Mouse (Mus musculus): ENCODE measurements around the gene Iqcb1. TPM values are rescaled to one million over a fixed set of nuclear protein-coding genes. Genes with fewer than 3 reads are reported as not detected.

Gene Iqcb1
- polyA plus RNA-seq, 1 experiment from 2014 or later: 58.8 TPM

DNA sequence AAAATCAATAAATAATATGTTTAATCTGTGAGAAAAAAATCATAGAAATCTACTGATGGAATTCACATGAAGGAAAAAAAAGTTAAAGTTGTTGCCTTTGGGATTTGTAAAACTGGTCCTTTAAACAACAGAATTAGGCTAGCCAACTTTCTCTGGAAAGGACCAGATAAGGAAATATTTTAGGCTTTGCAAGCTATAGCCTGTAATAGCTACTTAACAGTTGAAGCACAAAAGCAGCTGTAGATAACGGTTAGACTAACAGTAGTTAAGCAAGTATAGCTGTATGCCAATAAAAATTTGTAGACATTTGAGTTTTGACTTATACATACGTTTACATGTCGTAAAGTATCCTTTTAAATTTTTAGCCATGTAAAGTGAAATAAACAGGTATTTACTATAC, 35.4 kb downstream of the Iqcb1 start:
- Histone ChIP-seq H3K9me3 (ENCODE audit: control insufficient read depth, low read length) (no peaks in the 10 kb centered on the region), H3K4me2 (ENCODE audit: low read length) (no peak overlapping the region), H3K27ac (ENCODE audit: low read length) (no peak overlapping the region), H3K4me3 (replicated peaks; ENCODE audit: low read length) (no peak overlapping the region), H3K36me3 (ENCODE audit: control insufficient read depth, insufficient read depth) (peaks cover 10% of the 10 kb centered on the region), H3K4me1 (replicated peaks; ENCODE audit: control insufficient read depth, insufficient read depth, low read length) (no peaks in the 10 kb centered on the region), H3K27me3 (replicated peaks; ENCODE audit: control insufficient read depth, insufficient read depth, low read length) (no peaks in the 10 kb centered on the region), H3K9ac (replicated peaks; ENCODE audit: low read depth, low read length) (no peak overlapping the region)
- no peak for ATAC-seq
- WGBS: 95% methylated on average over 3 of the region's 3 CpGs

DNA sequence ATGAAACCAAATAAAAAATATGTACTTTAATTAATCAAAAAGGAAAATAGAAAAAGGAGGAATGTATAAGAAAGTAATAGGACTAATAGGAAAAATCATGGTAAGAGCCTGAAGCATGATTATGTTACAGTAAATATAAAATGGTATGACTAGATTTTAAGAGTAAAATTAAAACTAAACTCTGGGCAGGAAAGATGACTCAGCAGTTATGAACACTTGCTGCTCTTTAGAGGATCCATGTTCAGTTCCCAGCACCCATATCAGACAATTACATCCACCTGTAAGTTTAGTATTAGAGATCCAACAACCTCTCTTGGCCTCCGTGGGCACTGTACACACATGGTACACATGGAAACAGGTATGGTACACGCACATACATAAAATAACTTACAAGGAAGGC, 41.3 kb downstream of the Iqcb1 start:
- H3K4me3 ChIP-seq (replicated peaks; ENCODE audit: low read length): no peak overlapping the region
- 96% methylated on average over 2 of the region's 2 CpGs for WGBS
- H3K36me3 ChIP-seq (ENCODE audit: control insufficient read depth, insufficient read depth): peaks cover 4% of the 10 kb centered on the region; the same call in 1 of the 2 replicates
- no peaks in the 10 kb centered on the region for H3K9me3 ChIP-seq (ENCODE audit: control insufficient read depth, low read length)
- H3K27ac ChIP-seq (ENCODE audit: low read length): no peak overlapping the region
- no peak overlapping the region for H3K9ac ChIP-seq (replicated peaks; ENCODE audit: low read depth, low read length)
- H3K4me1 ChIP-seq (replicated peaks; ENCODE audit: control insufficient read depth, insufficient read depth, low read length): peaks cover 7% of the 10 kb centered on the region
- H3K4me2 ChIP-seq (ENCODE audit: low read length): no peak overlapping the region
- no peaks in the 10 kb centered on the region for H3K27me3 ChIP-seq (replicated peaks; ENCODE audit: control insufficient read depth, insufficient read depth, low read length)
- ATAC-seq: no peak

DNA sequence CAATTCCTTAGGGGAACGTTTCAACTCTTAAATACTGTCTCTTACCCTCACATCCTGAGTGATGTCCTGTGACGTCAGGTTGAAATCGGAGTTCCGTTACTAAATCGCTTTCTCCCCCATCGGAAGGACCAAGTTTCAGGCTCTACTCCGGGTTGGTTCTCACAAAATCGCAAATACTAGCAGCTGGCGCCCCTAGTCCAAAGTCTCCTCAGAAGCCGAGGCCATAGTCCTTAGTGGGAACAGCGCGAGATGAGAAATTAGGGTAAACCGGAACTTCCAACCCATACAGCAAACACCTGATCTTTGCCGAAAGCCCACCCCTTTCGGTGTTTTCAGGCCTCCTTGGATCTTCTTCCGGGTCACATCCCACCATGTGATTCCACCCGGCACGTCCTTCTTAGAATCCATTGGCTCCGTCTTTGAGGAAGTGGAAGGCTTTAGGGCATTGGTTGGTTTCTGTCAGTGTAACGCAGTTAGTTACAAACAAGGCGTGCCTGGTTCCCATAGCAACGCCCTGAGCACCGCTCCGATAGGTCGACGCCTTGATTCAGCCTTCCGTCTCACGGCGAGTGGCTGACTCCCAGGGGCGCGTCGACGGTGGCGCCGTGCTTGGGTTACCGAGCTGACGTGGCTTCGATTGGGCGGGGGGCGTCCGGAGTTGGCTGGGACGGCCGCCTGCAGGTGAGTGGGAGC, 46.5 kb downstream of the Iqcb1 start, which contains the start of the genes Eaf2 and Golgb1:
Gene Eaf2 (minus strand): TSS at position 421 of the 693 bp plus-strand sequence.
Gene Golgb1 (plus strand): TSS at position 558 of the 693 bp plus-strand sequence.
- H3K4me1 ChIP-seq (replicated peaks; ENCODE audit: control insufficient read depth, insufficient read depth, low read length): peaks cover 14% of the 10 kb centered on the region
- H3K4me2 ChIP-seq (ENCODE audit: low read length): peak within 1 kb of the TSS; percentile 70
- peak within 1 kb of the TSS; percentile 91 for H3K4me3 ChIP-seq (replicated peaks; ENCODE audit: low read length)
- under 1% methylated on average over 43 of the region's 43 CpGs for WGBS
- ATAC-seq: peak; percentile 100
- no peaks in the 10 kb centered on the region for H3K9me3 ChIP-seq (ENCODE audit: control insufficient read depth, low read length)
- no peaks in the 10 kb centered on the region for H3K27me3 ChIP-seq (replicated peaks; ENCODE audit: control insufficient read depth, insufficient read depth, low read length)
- H3K36me3 ChIP-seq (ENCODE audit: control insufficient read depth, insufficient read depth): no peaks in the 10 kb centered on the region
- H3K27ac ChIP-seq (ENCODE audit: low read length): peak within 1 kb of the TSS; percentile 91
- H3K9ac ChIP-seq (replicated peaks; ENCODE audit: low read depth, low read length): peak within 1 kb of the TSS; percentile 74

DNA sequence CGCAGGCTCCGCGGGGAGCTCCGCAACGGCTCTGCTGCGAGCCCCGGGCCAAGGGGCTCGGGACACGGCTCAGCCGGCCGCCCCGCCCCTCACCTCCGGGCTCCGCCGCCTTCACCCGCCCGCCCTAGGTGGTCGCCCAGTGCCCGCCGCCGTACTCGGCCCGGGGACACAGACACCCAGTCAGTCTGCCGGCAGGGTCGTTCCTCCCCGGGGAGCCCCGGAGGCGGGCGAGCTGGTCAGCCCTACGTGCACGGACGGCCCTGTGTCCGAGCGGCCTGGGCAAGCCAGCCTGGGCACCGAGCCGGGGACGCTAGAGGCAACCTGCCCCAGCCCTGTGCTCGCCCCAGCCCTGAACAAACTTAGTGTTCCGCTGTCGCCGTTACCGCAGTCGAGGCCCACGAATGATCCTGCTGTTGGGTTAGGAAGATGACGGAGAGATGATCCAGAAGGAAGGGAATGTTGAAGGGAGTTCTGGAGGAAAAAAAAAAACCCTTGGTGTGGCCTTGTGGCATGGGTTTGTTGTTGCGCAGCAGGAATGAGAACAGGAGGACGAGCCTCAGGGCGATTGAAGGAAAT, 47.2 kb downstream of the Iqcb1 start:
- Histone ChIP-seq H3K4me1 (replicated peaks; ENCODE audit: control insufficient read depth, insufficient read depth, low read length) (peaks cover 16% of the 10 kb centered on the region), H3K4me3 (replicated peaks; ENCODE audit: low read length) (peak overlapping the region; percentile 91), H3K4me2 (ENCODE audit: low read length) (peak overlapping the region; percentile 70), H3K9me3 (ENCODE audit: control insufficient read depth, low read length) (no peaks in the 10 kb centered on the region), H3K36me3 (ENCODE audit: control insufficient read depth, insufficient read depth) (no peaks in the 10 kb centered on the region), H3K27me3 (replicated peaks; ENCODE audit: control insufficient read depth, insufficient read depth, low read length) (no peaks in the 10 kb centered on the region), H3K9ac (replicated peaks; ENCODE audit: low read depth, low read length) (peak overlapping the region; percentile 74), H3K27ac (ENCODE audit: low read length) (peak overlapping the region; percentile 77)
- WGBS: under 1% methylated on average over 47 of the region's 48 CpGs
- no peak; the same call in 1 of the 2 replicates for ATAC-seq

DNA sequence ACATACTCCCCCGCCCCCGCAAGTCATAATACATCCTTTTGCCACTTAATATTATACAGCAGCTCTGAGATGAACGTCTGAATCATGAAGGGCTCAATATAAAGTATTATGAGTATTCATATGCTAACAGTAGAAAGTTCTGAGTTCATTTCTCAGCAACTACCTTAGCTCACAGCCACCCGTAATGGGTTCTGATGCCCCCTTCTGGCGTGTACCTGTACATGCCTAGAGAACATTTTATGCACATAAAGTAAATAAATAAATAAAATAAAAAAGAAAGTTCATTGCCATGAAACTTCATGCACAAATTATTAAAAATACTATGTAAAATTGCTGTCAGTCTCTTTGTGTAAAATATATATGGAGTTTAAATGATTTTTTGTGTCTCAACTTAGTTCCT, 49.1 kb downstream of the Iqcb1 start:
- no peaks in the 10 kb centered on the region for H3K36me3 ChIP-seq (ENCODE audit: control insufficient read depth, insufficient read depth)
- 81% methylated on average over 5 of the region's 5 CpGs for WGBS
- no peak overlapping the region for H3K4me2 ChIP-seq (ENCODE audit: low read length)
- H3K9me3 ChIP-seq (ENCODE audit: control insufficient read depth, low read length): no peaks in the 10 kb centered on the region
- H3K27me3 ChIP-seq (replicated peaks; ENCODE audit: control insufficient read depth, insufficient read depth, low read length): no peaks in the 10 kb centered on the region
- no peak overlapping the region for H3K27ac ChIP-seq (ENCODE audit: low read length)
- H3K4me3 ChIP-seq (replicated peaks; ENCODE audit: low read length): no peak overlapping the region
- no peak overlapping the region for H3K9ac ChIP-seq (replicated peaks; ENCODE audit: low read depth, low read length)
- H3K4me1 ChIP-seq (replicated peaks; ENCODE audit: control insufficient read depth, insufficient read depth, low read length): peaks cover 16% of the 10 kb centered on the region
- ATAC-seq: no peak

DNA sequence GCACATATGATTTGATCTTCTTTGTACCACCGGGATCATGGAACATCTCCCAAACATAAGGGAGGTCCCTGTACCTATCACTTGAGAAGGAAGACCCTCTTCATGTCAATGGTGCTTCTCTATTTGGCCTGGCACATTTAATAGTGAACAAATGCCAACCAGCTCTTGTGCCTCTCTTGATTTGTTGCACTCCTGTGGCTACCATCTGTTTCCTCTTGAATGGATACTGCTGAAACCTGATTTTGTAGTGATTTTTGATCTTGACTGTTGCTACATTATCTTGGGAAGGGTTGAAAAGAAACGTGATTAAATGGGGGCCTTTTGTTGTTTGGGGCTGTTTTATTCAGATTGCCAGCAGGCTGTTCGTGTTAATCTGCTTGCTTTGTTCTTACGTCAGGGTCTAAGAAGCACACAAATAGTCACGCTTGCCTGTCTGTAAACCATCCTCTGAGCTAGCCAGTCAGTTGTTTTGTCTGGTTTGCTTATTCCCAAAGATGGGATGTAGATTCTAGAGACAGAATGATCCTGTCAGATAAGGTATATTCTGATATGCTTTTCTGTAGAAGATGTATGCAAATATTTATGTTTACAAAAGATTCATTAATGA, 54.7 kb downstream of the Iqcb1 start:
- Histone ChIP-seq H3K4me1 (replicated peaks; ENCODE audit: control insufficient read depth, insufficient read depth, low read length) (peaks cover 11% of the 10 kb centered on the region), H3K36me3 (ENCODE audit: control insufficient read depth, insufficient read depth) (peaks cover 6% of the 10 kb centered on the region), H3K4me3 (replicated peaks; ENCODE audit: low read length) (no peak overlapping the region), H3K9me3 (ENCODE audit: control insufficient read depth, low read length) (no peaks in the 10 kb centered on the region), H3K4me2 (ENCODE audit: low read length) (no peak overlapping the region), H3K9ac (replicated peaks; ENCODE audit: low read depth, low read length) (no peak overlapping the region), H3K27ac (ENCODE audit: low read length) (peak overlapping the region; percentile 69), H3K27me3 (replicated peaks; ENCODE audit: control insufficient read depth, insufficient read depth, low read length) (no peaks in the 10 kb centered on the region)
- 16% methylated on average over 5 of the region's 5 CpGs for WGBS
- ATAC-seq: peak; percentile 62

DNA sequence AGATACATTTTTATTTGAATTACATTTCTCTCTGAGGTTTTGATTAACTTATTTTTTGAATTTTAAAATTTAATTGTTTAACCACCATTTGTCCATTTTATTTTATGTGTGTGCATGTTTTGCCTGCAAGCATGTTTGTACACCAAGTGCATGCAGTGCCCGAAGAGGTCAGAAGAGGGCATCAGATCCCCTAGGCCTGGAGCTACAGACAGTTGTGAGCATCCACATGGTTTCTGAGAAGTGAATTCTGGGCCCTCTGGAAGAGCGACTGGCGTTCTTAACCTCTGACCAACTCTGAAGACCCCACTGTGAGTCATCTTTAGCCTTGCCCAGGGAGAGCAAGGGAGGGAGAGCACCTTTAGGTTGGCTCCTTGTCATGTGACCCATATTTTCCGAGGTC, 56.7 kb downstream of the Iqcb1 start:
- no peak overlapping the region for H3K4me3 ChIP-seq (replicated peaks; ENCODE audit: low read length)
- H3K9ac ChIP-seq (replicated peaks; ENCODE audit: low read depth, low read length): no peak overlapping the region
- H3K4me2 ChIP-seq (ENCODE audit: low read length): no peak overlapping the region
- no peak overlapping the region for H3K27ac ChIP-seq (ENCODE audit: low read length)
- ATAC-seq: no peak
- H3K36me3 ChIP-seq (ENCODE audit: control insufficient read depth, insufficient read depth): peaks cover 6% of the 10 kb centered on the region
- WGBS: 83% methylated on average over 4 of the region's 4 CpGs
- no peaks in the 10 kb centered on the region for H3K9me3 ChIP-seq (ENCODE audit: control insufficient read depth, low read length)
- H3K4me1 ChIP-seq (replicated peaks; ENCODE audit: control insufficient read depth, insufficient read depth, low read length): peaks cover 8% of the 10 kb centered on the region
- no peaks in the 10 kb centered on the region for H3K27me3 ChIP-seq (replicated peaks; ENCODE audit: control insufficient read depth, insufficient read depth, low read length)

DNA sequence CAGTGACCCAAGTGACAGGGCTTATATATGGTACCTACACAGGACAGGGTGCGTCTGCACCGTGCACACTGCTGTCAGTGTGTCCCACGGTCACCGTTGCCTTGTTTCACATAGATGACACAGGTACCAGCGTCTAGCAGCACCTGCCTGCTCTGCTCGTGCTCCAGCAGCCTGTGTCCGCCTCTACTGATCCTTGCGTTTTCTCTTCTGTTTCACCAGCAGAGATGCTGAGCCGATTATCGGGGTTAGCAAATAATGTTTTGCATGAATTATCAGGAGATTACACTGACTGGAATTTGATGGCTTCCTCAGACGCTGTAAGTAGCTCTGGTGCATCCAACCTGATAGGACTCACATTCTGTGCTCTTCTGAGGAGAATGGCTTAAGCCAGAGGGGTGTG, 57.7 kb downstream of the Iqcb1 start:
- Histone ChIP-seq H3K27me3 (replicated peaks; ENCODE audit: control insufficient read depth, insufficient read depth, low read length) (no peaks in the 10 kb centered on the region), H3K27ac (ENCODE audit: low read length) (no peak overlapping the region), H3K4me3 (replicated peaks; ENCODE audit: low read length) (no peak overlapping the region), H3K4me2 (ENCODE audit: low read length) (no peak overlapping the region), H3K9me3 (ENCODE audit: control insufficient read depth, low read length) (no peaks in the 10 kb centered on the region), H3K9ac (replicated peaks; ENCODE audit: low read depth, low read length) (no peak overlapping the region), H3K4me1 (replicated peaks; ENCODE audit: control insufficient read depth, insufficient read depth, low read length) (peaks cover 8% of the 10 kb centered on the region), H3K36me3 (ENCODE audit: control insufficient read depth, insufficient read depth) (peaks cover 6% of the 10 kb centered on the region)
- 91% methylated on average over 11 of the region's 11 CpGs for WGBS
- no peak for ATAC-seq

DNA sequence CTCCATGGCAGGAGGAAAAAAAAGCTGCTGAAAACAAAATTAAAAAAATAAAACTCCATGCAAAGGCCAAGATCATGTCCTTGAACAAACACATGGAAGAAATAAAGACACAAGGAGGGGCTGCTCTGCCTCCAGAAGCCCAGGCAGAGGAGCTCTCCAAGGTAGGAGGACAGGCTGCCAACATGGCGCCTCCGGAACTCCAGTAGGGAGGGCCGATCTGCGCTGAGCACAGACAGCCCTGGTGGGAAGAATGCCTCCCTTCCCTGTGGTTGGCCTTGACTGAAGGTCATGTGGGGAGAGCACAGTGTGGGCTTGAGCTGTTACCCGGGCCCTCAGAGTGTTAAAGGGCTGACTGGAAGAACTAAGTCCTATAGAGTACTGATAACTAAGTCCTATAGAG, 59.4 kb downstream of the Iqcb1 start:
- Histone ChIP-seq H3K4me1 (replicated peaks; ENCODE audit: control insufficient read depth, insufficient read depth, low read length) (peaks cover 8% of the 10 kb centered on the region), H3K4me2 (ENCODE audit: low read length) (no peak overlapping the region), H3K27ac (ENCODE audit: low read length) (no peak overlapping the region), H3K9me3 (ENCODE audit: control insufficient read depth, low read length) (no peaks in the 10 kb centered on the region), H3K9ac (replicated peaks; ENCODE audit: low read depth, low read length) (no peak overlapping the region), H3K36me3 (ENCODE audit: control insufficient read depth, insufficient read depth) (peaks cover 17% of the 10 kb centered on the region), H3K4me3 (replicated peaks; ENCODE audit: low read length) (no peak overlapping the region), H3K27me3 (replicated peaks; ENCODE audit: control insufficient read depth, insufficient read depth, low read length) (no peaks in the 10 kb centered on the region)
- WGBS: 84% methylated on average over 5 of the region's 5 CpGs
- ATAC-seq: no peak
